Comparison of ENCODE assay signal across 19 mouse cellular contexts in the genomic region with DNA sequence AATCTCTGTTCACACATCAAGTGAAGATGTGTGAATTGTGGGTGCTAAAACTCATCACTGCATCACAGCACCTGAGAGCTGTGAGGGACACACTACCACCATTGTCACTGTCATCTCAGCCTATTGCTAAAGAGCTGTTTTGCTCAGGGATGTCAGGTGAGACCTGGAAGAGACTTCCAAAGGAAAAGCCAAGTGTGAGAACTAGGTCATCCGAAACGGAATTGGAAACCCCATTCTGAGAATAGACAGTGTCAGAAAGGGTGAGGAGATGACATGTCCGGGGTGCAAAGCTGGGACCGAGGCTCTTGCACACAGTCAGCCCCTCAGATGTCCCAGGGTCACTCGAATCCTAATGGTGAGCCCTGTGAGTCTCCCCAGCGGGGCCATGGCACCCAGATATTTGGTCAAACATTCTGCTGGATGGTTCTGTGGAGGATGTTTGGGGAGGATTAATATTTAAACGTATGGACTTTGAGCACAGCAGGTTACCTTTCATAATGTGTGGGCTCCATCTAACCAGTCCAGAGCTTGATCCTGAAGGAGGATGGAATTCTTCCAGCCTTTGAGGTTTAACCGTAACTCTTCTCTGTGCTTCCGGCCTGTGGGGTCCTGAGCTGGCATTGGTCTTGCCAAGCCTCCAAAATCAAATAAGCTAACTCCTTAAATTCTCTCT.
"Had no signal": no experiment of that assay in that cellular context is flagged by ENCODE, and none has a peak within 500 bp of the region (broad histone marks: within the 10 kb centered on the region; RNA-seq: fewer than 3 reads in every experiment).

No protein-coding gene starts in this region.

- H3K36me3 ChIP-seq: hindbrain, embryonic 15.5 days; limb, embryonic 10.5 days; limb, embryonic 13.5 days; liver, embryonic 13.5 days; neural tube, embryonic 12.5 days; neural tube, embryonic 15.5 days had no signal

- H3K9me3 ChIP-seq: hindbrain, embryonic 15.5 days; limb, embryonic 10.5 days; limb, embryonic 13.5 days; liver, embryonic 13.5 days; neural tube, embryonic 15.5 days had no signal

- H3K4me3 ChIP-seq: hindbrain, embryonic 15.5 days; layer of hippocampus, adult 2 months; limb, embryonic 10.5 days; limb, embryonic 13.5 days; liver, embryonic 13.5 days; neural tube, embryonic 12.5 days; neural tube, embryonic 15.5 days had no signal

- H3K27me3 ChIP-seq: hindbrain, embryonic 15.5 days; limb, embryonic 13.5 days; liver, embryonic 13.5 days; neural tube, embryonic 12.5 days; neural tube, embryonic 15.5 days had no signal

- H3K4me2 ChIP-seq: hindbrain, embryonic 15.5 days; limb, embryonic 13.5 days; liver, embryonic 13.5 days; midbrain, embryonic 11.5 days; neural tube, embryonic 12.5 days; neural tube, embryonic 15.5 days had no signal

- H3K9ac ChIP-seq: hindbrain, embryonic 15.5 days; limb, embryonic 13.5 days; liver, embryonic 13.5 days; neural tube, embryonic 12.5 days; neural tube, embryonic 15.5 days had no signal

- H3K4me1 ChIP-seq: hindbrain, embryonic 15.5 days; limb, embryonic 10.5 days; neural tube, embryonic 12.5 days; neural tube, embryonic 15.5 days had no signal

- DNase-seq: layer of hippocampus, adult 9-11 months; liver, embryonic 13.5 days; lung, adult 2 months; lung, postnatal 14 days; lung, postnatal 4 days; midbrain, embryonic 14.5 days; right cerebral cortex, adult 18-20 months; right cerebral cortex, postnatal 14 days; right cerebral cortex, postnatal 4 days; thymus, adult 18-20 months; thymus, postnatal 36 days had no signal

- ATAC-seq: intestine, postnatal 0 days had no signal

- H3K27ac ChIP-seq: hindbrain, embryonic 15.5 days; layer of hippocampus, adult 2 months; limb, embryonic 10.5 days; limb, embryonic 13.5 days; liver, embryonic 13.5 days; neural tube, embryonic 12.5 days; neural tube, embryonic 15.5 days had no signal
